ENCODE assay signal across 11 mouse cellular contexts in genomic region chr2:178581306-178581705, GRCm38 (mm10).
DNase-seq lines count a peak whose midpoint lies in the region; ATAC-seq lines count a peak whose summit lies in the region.
"Had no signal": no experiment of that assay in that cellular context is flagged by ENCODE, and none has a peak within 500 bp of the region (broad histone marks: within the 10 kb centered on the region; RNA-seq: fewer than 3 reads in every experiment).

No protein-coding gene starts in this region.

- H3K27me3 ChIP-seq in hindbrain, embryonic 13.5 days: no peaks in the 10 kb centered on the region
- no peaks in the 10 kb centered on the region for H3K27me3 ChIP-seq in hindbrain, embryonic 11.5 days (ENCODE audit: control insufficient read depth, insufficient read depth, low read length)
- no peaks in the 10 kb centered on the region for H3K27me3 ChIP-seq in limb, embryonic 10.5 days (ENCODE audit: low read depth, poor library complexity, severe bottlenecking)
- peaks cover 5% of the 10 kb centered on the region; the same call in 1 of the 2 replicates for H3K27me3 ChIP-seq in heart, embryonic 12.5 days (replicated peaks)
- H3K27me3 ChIP-seq: forebrain, embryonic 15.5 days had no signal

- H3K27ac ChIP-seq in hindbrain, embryonic 13.5 days: peak overlapping the region; percentile 19; the same call in 1 of the 2 replicates
- H3K27ac ChIP-seq in hindbrain, embryonic 11.5 days (ENCODE audit: low read depth, low read length): no peak overlapping the region
- 0 out of 2 replicates have a peak overlapping the region, but pooled peaks have one; percentile 7 for H3K27ac ChIP-seq in limb, embryonic 10.5 days
- H3K27ac ChIP-seq in heart, embryonic 12.5 days (ENCODE audit: poor library complexity, severe bottlenecking): no peak overlapping the region
- H3K27ac ChIP-seq: forebrain, embryonic 15.5 days had no signal

- no peaks in the 10 kb centered on the region for H3K36me3 ChIP-seq in hindbrain, embryonic 13.5 days
- no peaks in the 10 kb centered on the region for H3K36me3 ChIP-seq in hindbrain, embryonic 11.5 days (ENCODE audit: control insufficient read depth, insufficient read depth, low read length)
- no peaks in the 10 kb centered on the region for H3K36me3 ChIP-seq in limb, embryonic 10.5 days
- H3K36me3 ChIP-seq in heart, embryonic 12.5 days: no peaks in the 10 kb centered on the region
- H3K36me3 ChIP-seq: forebrain, embryonic 15.5 days had no signal

- H3K4me2 ChIP-seq in hindbrain, embryonic 13.5 days: no peak overlapping the region
- no peak overlapping the region for H3K4me2 ChIP-seq in hindbrain, embryonic 11.5 days (replicated peaks; ENCODE audit: low read depth, low read length)
- no peak overlapping the region for H3K4me2 ChIP-seq in heart, embryonic 12.5 days
- H3K4me2 ChIP-seq: forebrain, embryonic 15.5 days had no signal

- no peak overlapping the region for H3K4me3 ChIP-seq in hindbrain, embryonic 13.5 days
- H3K4me3 ChIP-seq in hindbrain, embryonic 11.5 days (ENCODE audit: low read depth, low read length): no peak overlapping the region
- H3K4me3 ChIP-seq in limb, embryonic 10.5 days: no peak overlapping the region
- no peak overlapping the region for H3K4me3 ChIP-seq in heart, embryonic 12.5 days
- H3K4me3 ChIP-seq: forebrain, embryonic 15.5 days had no signal

- H3K9ac ChIP-seq in hindbrain, embryonic 13.5 days: no peak overlapping the region
- H3K9ac ChIP-seq in hindbrain, embryonic 11.5 days (ENCODE audit: low read depth, low read length): no peak overlapping the region
- H3K9ac ChIP-seq in heart, embryonic 12.5 days: no peak overlapping the region
- H3K9ac ChIP-seq: forebrain, embryonic 15.5 days; liver, postnatal 0 days had no signal

- H3K9me3 ChIP-seq in hindbrain, embryonic 13.5 days: no peaks in the 10 kb centered on the region
- no peaks in the 10 kb centered on the region for H3K9me3 ChIP-seq in hindbrain, embryonic 11.5 days (ENCODE audit: control insufficient read depth, low read length)
- no peaks in the 10 kb centered on the region for H3K9me3 ChIP-seq in limb, embryonic 10.5 days (replicated peaks)
- no peaks in the 10 kb centered on the region for H3K9me3 ChIP-seq in heart, embryonic 12.5 days (replicated peaks)
- H3K9me3 ChIP-seq: forebrain, embryonic 15.5 days had no signal

- WGBS in hindbrain, embryonic 13.5 days: 75% methylated on average over 12 of the region's 12 CpGs
- WGBS in hindbrain, embryonic 11.5 days: 89% methylated on average over 12 of the region's 12 CpGs
- WGBS in limb, embryonic 10.5 days: 88% methylated on average over 12 of the region's 12 CpGs
- whole genome bisulfite sequencing in heart, embryonic 12.5 days: 77% methylated on average over 12 of the region's 12 CpGs

- no peak for ATAC-seq in hindbrain, embryonic 13.5 days (ENCODE audit: low FRiP score)
- no peak for ATAC-seq in hindbrain, embryonic 11.5 days (ENCODE audit: low FRiP score)
- no peak for ATAC-seq in heart, embryonic 12.5 days (ENCODE audit: insufficient number of reproducible peaks, low FRiP score)
- ATAC-seq: forebrain, embryonic 15.5 days; liver, postnatal 0 days had no signal

- DNase-seq in hindbrain, embryonic 11.5 days (ENCODE audit: low spot score): no peak
- peak; percentile 17 for DNase-seq in urinary bladder, postnatal 14 days (ENCODE audit: low spot score)
- no peak for DNase-seq in urinary bladder, postnatal 25 days (ENCODE audit: low spot score)
- DNase-seq in limb, embryonic 10.5 days (ENCODE audit: low spot score): no peak
- DNase-seq in thymus, postnatal 14 days: no peak
- DNase-seq in heart, adult 18-20 months: no peak
- DNase-seq: heart, postnatal 14 days; liver, postnatal 0 days had no signal

- peaks cover 14% of the 10 kb centered on the region for H3K4me1 ChIP-seq in hindbrain, embryonic 13.5 days (replicated peaks)
- no peaks in the 10 kb centered on the region for H3K4me1 ChIP-seq in hindbrain, embryonic 11.5 days (replicated peaks; ENCODE audit: control insufficient read depth, insufficient read depth, low read length)
- H3K4me1 ChIP-seq in limb, embryonic 10.5 days: peaks cover 28% of the 10 kb centered on the region
- H3K4me1 ChIP-seq in heart, embryonic 12.5 days (replicated peaks): peaks cover 3% of the 10 kb centered on the region; the same call in 1 of the 2 replicates

Comparison
In these comparisons a context has a peak if more than half of its experiments do, and no peak if none do; other contexts are left out.
1. H3K27ac ChIP-seq: peak in hindbrain, embryonic 13.5 days (single experiment) and limb, embryonic 10.5 days (single experiment); none in hindbrain, embryonic 11.5 days (single experiment) and heart, embryonic 12.5 days (single experiment).